Mouse (Mus musculus) thymus, adult 2 months (tissue): ENCODE measurements at regions not wholly inside any gene's neighbourhood (a gene's known extent, or its start where the extent isn't known, plus 50 kb on each side); places are given as distances from the start of the nearest gene placed in this dataset.

ENCODE experiments used
- CTCF ChIP-seq: fragments of 200-500 bp; IDR thresholded peaks from 2 replicates; pipeline ENCODE4 v1.5.1; 2012; ENCODE audit warnings: mild to moderate bottlenecking, control low read depth, low read length, moderate library complexity, borderline replicate concordance; ENCODE audit not compliant: control insufficient read depth, poor library complexity, insufficient read depth; ENCODE audit errors: extremely low read depth
- POLR2A ChIP-seq: fragments of 200-500 bp; IDR thresholded peaks from 2 replicates; pipeline ENCODE4 v1.6.1; 2012; ENCODE audit warnings: mild to moderate bottlenecking, low read length, control low read depth, moderate library complexity; ENCODE audit not compliant: control insufficient read depth, poor library complexity, insufficient read depth; ENCODE audit errors: extremely low read depth

- no peak for TF ChIP-seq POLR2A
- no peak for TF ChIP-seq CTCF
These were observed 1140.1 kb upstream of the Gulo start for GRCm38 (mm10) chr14:67149091-67149490.
